Mouse (Mus musculus): Measurements from ENCODE around the gene Lgals9. TPM values are rescaled to one million over a fixed set of nuclear protein-coding genes. Genes with fewer than 3 reads are reported as not detected.

Gene Lgals9
- total and polyA plus RNA-seq, 2 experiments from 2014 or later = 21.8 to 24.0 TPM

GRCm38 (mm10) chr11:78976731-78977510 is 7.8 kb downstream of the Lgals9 start:
- H3K36me3 ChIP-seq (ENCODE audit: insufficient read depth, low read length) = no peaks in the 10 kb centered on the region
- H3K27ac ChIP-seq = no peak overlapping the region
- peaks cover 4% of the 10 kb centered on the region; the same call in 1 of the 2 replicates for H3K4me1 ChIP-seq (ENCODE audit: insufficient read depth, low read length)
- H3K4me3 ChIP-seq (ENCODE audit: low read length) = no peak overlapping the region
- H3K27me3 ChIP-seq (ENCODE audit: insufficient read depth, low read length) = no peaks in the 10 kb centered on the region
- no peak overlapping the region for H3K4me2 ChIP-seq (ENCODE audit: low read depth, low read length)
- no peaks in the 10 kb centered on the region for H3K9me3 ChIP-seq (ENCODE audit: low read length)
- DNase-seq (ENCODE audit: low spot score) (no peak), ATAC-seq (no peak)
- 77% methylated on average over 8 of the region's 8 CpGs for WGBS
- TF ChIP-seq CTCF (IDR thresholded peaks at IDR 0.05; ENCODE audit: low read depth) = no peak
- no peak overlapping the region for H3K9ac ChIP-seq (replicated peaks; ENCODE audit: low read length)

GRCm38 (mm10) chr11:78973381-78974150 is 11.2 kb downstream of the Lgals9 start:
- Histone ChIP-seq H3K9me3 (ENCODE audit: low read length) (no peaks in the 10 kb centered on the region), H3K9ac (replicated peaks; ENCODE audit: low read length) (no peak overlapping the region), H3K4me1 (ENCODE audit: insufficient read depth, low read length) (peaks cover 4% of the 10 kb centered on the region; the same call in 1 of the 2 replicates), H3K27me3 (ENCODE audit: insufficient read depth, low read length) (no peaks in the 10 kb centered on the region), H3K4me2 (ENCODE audit: low read depth, low read length) (peak overlapping the region; percentile 33), H3K27ac (no peak overlapping the region), H3K4me3 (ENCODE audit: low read length) (0 out of 2 replicates have a peak overlapping the region, but pooled peaks have one; percentile 6), H3K36me3 (ENCODE audit: insufficient read depth, low read length) (no peaks in the 10 kb centered on the region)
- ATAC-seq (peak; percentile 76), DNase-seq (ENCODE audit: low spot score) (peak; percentile 71)
- WGBS = 45% methylated on average over 17 of the region's 17 CpGs
- no peak for TF ChIP-seq CTCF (IDR thresholded peaks at IDR 0.05; ENCODE audit: low read depth)

GRCm38 (mm10) chr11:78972811-78973351 is 11.9 kb downstream of the Lgals9 start:
- peak; percentile 9 for DNase-seq (ENCODE audit: low spot score)
- WGBS = 43% methylated on average over 8 of the region's 8 CpGs
- H3K4me1 ChIP-seq (ENCODE audit: insufficient read depth, low read length) = peaks cover 4% of the 10 kb centered on the region; the same call in 1 of the 2 replicates
- H3K27ac ChIP-seq = no peak overlapping the region
- H3K9me3 ChIP-seq (ENCODE audit: low read length) = no peaks in the 10 kb centered on the region
- no peaks in the 10 kb centered on the region for H3K36me3 ChIP-seq (ENCODE audit: insufficient read depth, low read length)
- ATAC-seq = no peak
- H3K27me3 ChIP-seq (ENCODE audit: insufficient read depth, low read length) = no peaks in the 10 kb centered on the region
- no peak overlapping the region for H3K4me3 ChIP-seq (ENCODE audit: low read length)
- no peak overlapping the region for H3K9ac ChIP-seq (replicated peaks; ENCODE audit: low read length)
- peak overlapping the region; percentile 33 for H3K4me2 ChIP-seq (ENCODE audit: low read depth, low read length)
- TF ChIP-seq CTCF (IDR thresholded peaks at IDR 0.05; ENCODE audit: low read depth) = no peak

GRCm38 (mm10) chr11:78972328-78972727 is 12.4 kb downstream of the Lgals9 start:
- Histone ChIP-seq H3K27ac (no peak overlapping the region), H3K4me3 (ENCODE audit: low read length) (no peak overlapping the region), H3K27me3 (ENCODE audit: insufficient read depth, low read length) (no peaks in the 10 kb centered on the region), H3K36me3 (ENCODE audit: insufficient read depth, low read length) (no peaks in the 10 kb centered on the region), H3K4me1 (ENCODE audit: insufficient read depth, low read length) (peaks cover 4% of the 10 kb centered on the region; the same call in 1 of the 2 replicates), H3K4me2 (ENCODE audit: low read depth, low read length) (no peak overlapping the region), H3K9me3 (ENCODE audit: low read length) (no peaks in the 10 kb centered on the region), H3K9ac (replicated peaks; ENCODE audit: low read length) (no peak overlapping the region)
- no peak for DNase-seq (ENCODE audit: low spot score)
- TF ChIP-seq CTCF (IDR thresholded peaks at IDR 0.05; ENCODE audit: low read depth) = no peak
- ATAC-seq = no peak
- WGBS = 53% methylated on average over 5 of the region's 6 CpGs

- DNase-seq (ENCODE audit: low spot score) = no peak
- Histone ChIP-seq H3K4me2 (ENCODE audit: low read depth, low read length) (no peak overlapping the region), H3K27me3 (ENCODE audit: insufficient read depth, low read length) (no peaks in the 10 kb centered on the region), H3K36me3 (ENCODE audit: insufficient read depth, low read length) (no peaks in the 10 kb centered on the region), H3K4me1 (ENCODE audit: insufficient read depth, low read length) (peaks cover 4% of the 10 kb centered on the region; the same call in 1 of the 2 replicates), H3K4me3 (ENCODE audit: low read length) (no peak overlapping the region), H3K9ac (replicated peaks; ENCODE audit: low read length) (no peak overlapping the region), H3K9me3 (ENCODE audit: low read length) (no peaks in the 10 kb centered on the region), H3K27ac (no peak overlapping the region)
- TF ChIP-seq CTCF (IDR thresholded peaks at IDR 0.05; ENCODE audit: low read depth) = no peak
- ATAC-seq = no peak
- WGBS = 94% methylated on average over 3 of the region's 3 CpGs
Observed at GRCm38 (mm10) chr11:78971746-78972145, 13.0 kb downstream of the Lgals9 start.

GRCm38 (mm10) chr11:78971096-78971495 is 13.7 kb downstream of the Lgals9 start:
- H3K9ac ChIP-seq (replicated peaks; ENCODE audit: low read length) = no peak overlapping the region
- no peak overlapping the region for H3K4me2 ChIP-seq (ENCODE audit: low read depth, low read length)
- no peak overlapping the region for H3K4me3 ChIP-seq (ENCODE audit: low read length)
- no peaks in the 10 kb centered on the region for H3K27me3 ChIP-seq (ENCODE audit: insufficient read depth, low read length)
- no peak for DNase-seq (ENCODE audit: low spot score)
- ATAC-seq = no peak
- H3K9me3 ChIP-seq (ENCODE audit: low read length) = no peaks in the 10 kb centered on the region
- WGBS = 85% methylated on average over 8 of the region's 8 CpGs
- no peaks in the 10 kb centered on the region for H3K36me3 ChIP-seq (ENCODE audit: insufficient read depth, low read length)
- H3K27ac ChIP-seq = no peak overlapping the region
- H3K4me1 ChIP-seq (ENCODE audit: insufficient read depth, low read length) = peaks cover 4% of the 10 kb centered on the region; the same call in 1 of the 2 replicates
- no peak for TF ChIP-seq CTCF (IDR thresholded peaks at IDR 0.05; ENCODE audit: low read depth)
